Mouse (Mus musculus) right cerebral cortex, postnatal 36 days (tissue): ENCODE results near the gene Slc44a4.

Experiments
- DNase-seq, 2 experiments: peaks; one replicate each; pipeline ENCODE4 v3.0.0; 2022; ENCODE audit warnings: low spot score in 2 of 2, mixed read lengths in 1 of 2

Slc44a4 gene

GRCm38 (mm10) chr17:34913930-34914665, at the start of gene Slc44a4:
Gene Slc44a4 (plus strand): TSS chr17:34914466.
- no peak for DNase-seq

- DNase-seq = no peak
Measured at GRCm38 (mm10) chr17:34865981-34866380, 48.3 kb upstream of the Slc44a4 start.

- no peak for DNase-seq
Measured at GRCm38 (mm10) chr17:34874321-34874720, 39.9 kb upstream of the Slc44a4 start.

- no peak for DNase-seq
Measured at GRCm38 (mm10) chr17:34879336-34879879, 34.9 kb upstream of the Slc44a4 start, which contains the start of gene Zbtb12. Gene Zbtb12 (plus strand): TSS chr17:34879483.

GRCm38 (mm10) chr17:34881166-34881565, 33.1 kb upstream of the Slc44a4 start:
- no peak for DNase-seq

GRCm38 (mm10) chr17:34881683-34882310, 32.5 kb upstream of the Slc44a4 start, which contains the start of gene Gm20547:
Gene Gm20547 (minus strand): TSS chr17:34882042.
- no peak for DNase-seq

- no peak for DNase-seq
Measured at GRCm38 (mm10) chr17:34883332-34883731, 30.9 kb upstream of the Slc44a4 start.

GRCm38 (mm10) chr17:34884704-34885103, 29.6 kb upstream of the Slc44a4 start:
- DNase-seq = no peak

- DNase-seq = no peak
Measured at GRCm38 (mm10) chr17:34885615-34886014, 28.7 kb upstream of the Slc44a4 start.

GRCm38 (mm10) chr17:34887942-34888341, 26.3 kb upstream of the Slc44a4 start:
- DNase-seq = no peak

GRCm38 (mm10) chr17:34890074-34890743, 24.1 kb upstream of the Slc44a4 start:
- no peak for DNase-seq

GRCm38 (mm10) chr17:34891377-34891776, 22.9 kb upstream of the Slc44a4 start:
- DNase-seq = no peak

- no peak for DNase-seq
Measured at GRCm38 (mm10) chr17:34893072-34893824, 21.0 kb upstream of the Slc44a4 start.

GRCm38 (mm10) chr17:34894074-34894597, 20.1 kb upstream of the Slc44a4 start:
- DNase-seq = peak; percentile 84 to 87

- no peak for DNase-seq
Measured at GRCm38 (mm10) chr17:34894801-34895530, 19.3 kb upstream of the Slc44a4 start.

GRCm38 (mm10) chr17:34895724-34896123, 18.5 kb upstream of the Slc44a4 start:
- no peak for DNase-seq

GRCm38 (mm10) chr17:34896366-34896765, 17.9 kb upstream of the Slc44a4 start:
- DNase-seq = no peak

- DNase-seq = peak; percentile 46 to 51
Measured at GRCm38 (mm10) chr17:34897373-34898159, 16.7 kb upstream of the Slc44a4 start.

GRCm38 (mm10) chr17:34898160-34898586, 16.1 kb upstream of the Slc44a4 start, which contains the start of the genes C2 and Ehmt2:
Gene C2 (minus strand): TSS chr17:34898265.
Gene Ehmt2 (plus strand): TSS chr17:34898469.
- peak; percentile 68 to 72 for DNase-seq

- no peak for DNase-seq
Measured at GRCm38 (mm10) chr17:34898706-34899052, 15.6 kb upstream of the Slc44a4 start.
